Mouse (Mus musculus): ENCODE measurements around the gene I0C0044D17Rik. TPM values are rescaled to one million over a fixed set of nuclear protein-coding genes. Genes with fewer than 3 reads are reported as not detected.

The I0C0044D17Rik gene
- polyA plus RNA-seq (2017; shearing (Covaris generic)) = not detected

DNA sequence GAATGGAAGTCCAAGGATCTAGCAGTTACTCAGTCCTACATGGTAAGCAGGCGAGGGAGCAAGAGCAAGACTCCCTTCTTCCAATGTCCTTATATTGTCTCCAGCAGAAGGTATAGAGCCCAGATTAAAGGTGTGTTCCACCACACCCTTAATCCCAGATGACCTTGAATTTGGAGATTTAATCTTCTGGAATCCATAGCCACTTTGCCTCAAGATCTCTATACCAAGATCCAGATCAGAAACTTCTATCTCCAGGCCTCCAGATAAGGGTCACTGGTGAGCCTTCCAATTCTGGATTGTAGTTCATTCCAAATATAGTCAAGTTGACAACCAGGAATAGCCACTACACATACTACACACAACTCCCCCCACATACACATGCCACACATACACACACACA is at the start of gene I0C0044D17Rik:
Gene I0C0044D17Rik, minus strand, starts transcription at position 101 of the 400 bp plus-strand sequence.

GRCm38 (mm10) chr4:98817184-98817911 is 6.3 kb downstream of the I0C0044D17Rik start, which contains the start of gene Kank4:
TSS of gene Kank4 (minus strand) at chr4:98817537.

Other genes with a start within 250 kb of the I0C0044D17Rik start
- not detected for gene L1td1, start 97.1 kb downstream of the I0C0044D17Rik start, polyA plus RNA-seq (2017; shearing (Covaris generic))
- gene Kank4, start 6.3 kb downstream of the I0C0044D17Rik start, polyA plus RNA-seq (2017; shearing (Covaris generic)) = 0.30 TPM
- 47.9 TPM for gene Usp1, start 100.0 kb upstream of the I0C0044D17Rik start, polyA plus RNA-seq (2017; shearing (Covaris generic))
- gene Angptl3, start 207.1 kb upstream of the I0C0044D17Rik start, polyA plus RNA-seq (2017; shearing (Covaris generic)) = not detected

Measured in effector memory CD4-positive, alpha-beta T cell, adult 7 months (primary cell).